ENCODE assay signal across 8 mouse cellular contexts in genomic region chr2:129674935-129675634, GRCm38 (mm10). TPM values are rescaled to one million over a fixed set of nuclear protein-coding genes. Genes with fewer than 3 reads are reported as not detected.
A peak's percentile ranks its signal among the peaks of the same experiment; 100 is the strongest.
DNase-seq lines count a peak whose midpoint lies in the region; ATAC-seq and TF ChIP-seq lines count a peak whose summit lies in the region.

No protein-coding gene starts in this region.

- H3K27me3 ChIP-seq in intestine, embryonic 14.5 days (replicated peaks; ENCODE audit: control insufficient read depth, insufficient read depth, low read length), result no peaks in the 10 kb centered on the region
- H3K27me3 ChIP-seq in intestine, embryonic 16.5 days (replicated peaks; ENCODE audit: control insufficient read depth, insufficient read depth, low read length), result no peaks in the 10 kb centered on the region
- H3K27me3 ChIP-seq in hindbrain, postnatal 0 days (ENCODE audit: insufficient read depth, low read length), result no peaks in the 10 kb centered on the region
- H3K27me3 ChIP-seq in midbrain, embryonic 15.5 days (replicated peaks), result no peaks in the 10 kb centered on the region

- WGBS in intestine, embryonic 14.5 days, result 28% methylated on average over 13 of the region's 13 CpGs
- 33% methylated on average over 13 of the region's 13 CpGs for WGBS in intestine, embryonic 16.5 days
- 22% methylated on average over 13 of the region's 13 CpGs for WGBS in hindbrain, postnatal 0 days
- WGBS in midbrain, embryonic 15.5 days, result 30% methylated on average over 13 of the region's 13 CpGs

- H3K4me2 ChIP-seq in intestine, embryonic 14.5 days (ENCODE audit: low read length), result no peak overlapping the region
- H3K4me2 ChIP-seq in intestine, embryonic 16.5 days (ENCODE audit: low read depth, low read length), result no peak overlapping the region; the same call in 1 of the 2 replicates
- no peak overlapping the region for H3K4me2 ChIP-seq in hindbrain, postnatal 0 days (ENCODE audit: low read depth, low read length)
- H3K4me2 ChIP-seq in midbrain, embryonic 15.5 days, result no peak overlapping the region

- H3K36me3 ChIP-seq in intestine, embryonic 14.5 days (ENCODE audit: control insufficient read depth, insufficient read depth, low read length), result no peaks in the 10 kb centered on the region
- H3K36me3 ChIP-seq in intestine, embryonic 16.5 days (ENCODE audit: control insufficient read depth, insufficient read depth, low read length), result no peaks in the 10 kb centered on the region
- no peaks in the 10 kb centered on the region for H3K36me3 ChIP-seq in hindbrain, postnatal 0 days (ENCODE audit: insufficient read depth, low read length)
- H3K36me3 ChIP-seq in midbrain, embryonic 15.5 days (replicated peaks), result no peaks in the 10 kb centered on the region

- peak; percentile 91 for DNase-seq in intestine, embryonic 14.5 days (ENCODE audit: low spot score)
- DNase-seq in cerebellum, adult 9-11 months, result peak; percentile 77
- peak; percentile 33 to 93 for DNase-seq in frontal cortex, adult 2 months (ENCODE audit: extremely low spot score in 1 of 2, low spot score in 1 of 2)
- DNase-seq in hindbrain, postnatal 0 days (ENCODE audit: low spot score), result peak; percentile 83
- peak; percentile 54 to 88 for DNase-seq in left cerebral cortex, postnatal 10 days (ENCODE audit: extremely low spot score in 1 of 2, low spot score in 2 of 2)
- peak; percentile 65 to 77 for DNase-seq in spleen, postnatal 14 days (ENCODE audit: low spot score in 2 of 2)

- H3K27ac ChIP-seq in intestine, embryonic 14.5 days (ENCODE audit: low read depth), result no peak overlapping the region
- no peak overlapping the region for H3K27ac ChIP-seq in intestine, embryonic 16.5 days (ENCODE audit: low read length)
- H3K27ac ChIP-seq in hindbrain, postnatal 0 days, result no peak overlapping the region
- H3K27ac ChIP-seq in midbrain, embryonic 15.5 days, result no peak overlapping the region

- TF ChIP-seq CTCF in hindbrain, postnatal 0 days (IDR thresholded peaks at IDR 0.05; ENCODE audit: low read depth), result peak; percentile 96

- no peaks in the 10 kb centered on the region for H3K4me1 ChIP-seq in intestine, embryonic 14.5 days (replicated peaks; ENCODE audit: control insufficient read depth, insufficient read depth, low read length)
- no peaks in the 10 kb centered on the region for H3K4me1 ChIP-seq in intestine, embryonic 16.5 days (ENCODE audit: control insufficient read depth, insufficient read depth, low read length)
- H3K4me1 ChIP-seq in hindbrain, postnatal 0 days (ENCODE audit: insufficient read depth, low read length), result no peaks in the 10 kb centered on the region; the same call in 1 of the 2 replicates
- H3K4me1 ChIP-seq in midbrain, embryonic 15.5 days, result peaks cover 7% of the 10 kb centered on the region; the same call in 1 of the 2 replicates

- no peak overlapping the region for H3K9ac ChIP-seq in intestine, embryonic 14.5 days (ENCODE audit: low read length)
- no peak overlapping the region for H3K9ac ChIP-seq in intestine, embryonic 16.5 days (ENCODE audit: low read depth, low read length)
- no peak overlapping the region for H3K9ac ChIP-seq in hindbrain, postnatal 0 days (replicated peaks; ENCODE audit: low read length)
- no peak overlapping the region for H3K9ac ChIP-seq in midbrain, embryonic 15.5 days

- no peaks in the 10 kb centered on the region for H3K9me3 ChIP-seq in intestine, embryonic 14.5 days (ENCODE audit: control insufficient read depth, low read length)
- no peaks in the 10 kb centered on the region for H3K9me3 ChIP-seq in intestine, embryonic 16.5 days (ENCODE audit: control insufficient read depth, low read length)
- no peaks in the 10 kb centered on the region for H3K9me3 ChIP-seq in hindbrain, postnatal 0 days (ENCODE audit: low read length)
- H3K9me3 ChIP-seq in midbrain, embryonic 15.5 days, result no peaks in the 10 kb centered on the region

- no peak; the same call in 1 of the 2 replicates for ATAC-seq in intestine, embryonic 14.5 days (replicated peaks; ENCODE audit: low FRiP score, low TSS enrichment, low read depth)
- no peak for ATAC-seq in intestine, embryonic 16.5 days
- peak; percentile 74 for ATAC-seq in hindbrain, postnatal 0 days
- 0 out of 2 replicates have a peak, but pooled peaks have one; percentile 39 for ATAC-seq in midbrain, embryonic 15.5 days (replicated peaks)

- no peak overlapping the region for H3K4me3 ChIP-seq in intestine, embryonic 14.5 days (ENCODE audit: low read depth, low read length)
- no peak overlapping the region for H3K4me3 ChIP-seq in intestine, embryonic 16.5 days (ENCODE audit: low read length)
- no peak overlapping the region for H3K4me3 ChIP-seq in hindbrain, postnatal 0 days (ENCODE audit: low read length)
- H3K4me3 ChIP-seq in midbrain, embryonic 15.5 days, result no peak overlapping the region

- intact Hi-C loops in left cerebral cortex, postnatal 10 days (cut with DNase I), result loop anchor here (2.0 kb wide), 1 partner anchor 200 kb away; no protein-coding TSS in a partner anchor

RNA-seq across cellular contexts. Expression of gene Pdyn, which starts 24.6 kb away (rescaled TPM):
- 0.52 and 0.72 TPM in 2 replicates for polyA plus RNA-seq in intestine, embryonic 14.5 days (2014; fragmentation: Nextera tagmentation; extraction: Ambion mirVana)
- 0.92 and 1.2 TPM in 2 replicates for polyA plus RNA-seq in intestine, embryonic 16.5 days (2015; fragmentation: Nextera tagmentation; extraction: Ambion mirVana)
- polyA plus RNA-seq in frontal cortex, adult 2 months (2012; rRNA removed), result 10.3 and 12.7 TPM in 2 replicates
- 6.8 and 8.2 TPM in 2 replicates for total RNA-seq in hindbrain, postnatal 0 days (2014; rRNA removed)
- 16.8 and 19.9 TPM in 2 replicates for polyA plus RNA-seq in hindbrain, postnatal 0 days (2015; fragmentation: Nextera tagmentation; extraction: Ambion mirVana)
- 10 to 100 TPM; 25.7 to 31.9 TPM for total RNA-seq in left cerebral cortex, postnatal 10 days (2021)
- polyA plus RNA-seq in midbrain, embryonic 15.5 days (2015; fragmentation: Nextera tagmentation; extraction: Ambion mirVana), result 14.0 and 14.6 TPM in 2 replicates

Comparison
In these comparisons a context has a peak if more than half of its experiments do, and no peak if none do; other contexts are left out.
1. ATAC-seq: peak in hindbrain, postnatal 0 days (single experiment) and midbrain, embryonic 15.5 days (single experiment); none in intestine, embryonic 14.5 days (single experiment) and intestine, embryonic 16.5 days (single experiment).
2. Peak in every context shown above with its lines, with median percentiles within 50 percentile points of each other: DNase-seq.